Mouse (Mus musculus) kidney, embryonic 16.5 days (tissue): ENCODE measurements around the gene Rac3. TPM values are rescaled to one million over a fixed set of nuclear protein-coding genes. Genes with fewer than 3 reads are reported as not detected.
"Not testable (repeated sequence)": the region's sequence is repeated elsewhere in the genome, so short reads cannot be mapped to it uniquely, and the experiment has no call there.

ENCODE experiments used
- ATAC-seq: fragments of 200-750 bp; cut with Nextera tagmentation; 2 replicates; pipeline ENCODE4 v1.8.0; 2017; ENCODE audit warnings: moderate TSS enrichment; ENCODE audit not compliant: low FRiP score, low TSS enrichment
- H3K27ac ChIP-seq: fragments of 300-500 bp; sonication (generic); 2 replicates; pipeline ENCODE4 v1.5.1; 2014; ENCODE audit warnings: low read length
- H3K27me3 ChIP-seq: fragments of 300-500 bp; sonication (generic); 2 replicates; pipeline ENCODE4 v1.6.1; 2014; ENCODE audit warnings: low read length, control low read depth, mixed read lengths; ENCODE audit not compliant: insufficient read depth
- H3K36me3 ChIP-seq: fragments of 300-500 bp; sonication (generic); 2 replicates; pipeline ENCODE4 v1.6.1; 2014; ENCODE audit warnings: low read length, control low read depth, mixed read lengths; ENCODE audit not compliant: insufficient read depth
- H3K4me1 ChIP-seq: fragments of 300-500 bp; sonication (generic); 2 replicates; pipeline ENCODE4 v1.6.1; 2014; ENCODE audit warnings: low read length, control low read depth, mixed read lengths; ENCODE audit not compliant: insufficient read depth
- H3K4me2 ChIP-seq: fragments of 300-500 bp; sonication (generic); replicated peaks from 2 replicates; pipeline ENCODE4 v1.6.1; 2014; ENCODE audit warnings: low read depth, low read length
- H3K4me3 ChIP-seq: fragments of 300-500 bp; sonication (generic); 2 replicates; pipeline ENCODE4 v1.5.1; 2014; ENCODE audit warnings: mild to moderate bottlenecking, low read length
- H3K9ac ChIP-seq: fragments of 300-500 bp; sonication (generic); replicated peaks from 2 replicates; pipeline ENCODE4 v1.6.1; 2014; ENCODE audit warnings: low read length
- H3K9me3 ChIP-seq: fragments of 300-500 bp; sonication (generic); 2 replicates; pipeline ENCODE4 v1.6.1; 2016; ENCODE audit warnings: low read length, control low read depth
- WGBS: fragments of 180-500 bp; shearing (Covaris S2); extraction: QIAGEN DNeasy Blood & Tissue Kit; methylation state at CpG from one replicate; pipeline ENCODE4 v1.1.7; 2014; 5-methylcytosine and 5-hydroxymethylcytosine counted together
- polyA plus RNA-seq: library from polyadenylated mRNA; unstranded; fragments of >200 nt; fragmentation: Nextera tagmentation; extraction: Ambion mirVana; gene quantifications from 2 replicates; pipeline ENCODE4 v1.2.1, GENCODE M21; 2015

The Rac3 gene
- polyA plus RNA-seq, 1 experiment from 2014 or later: 38.7 TPM

DNA sequence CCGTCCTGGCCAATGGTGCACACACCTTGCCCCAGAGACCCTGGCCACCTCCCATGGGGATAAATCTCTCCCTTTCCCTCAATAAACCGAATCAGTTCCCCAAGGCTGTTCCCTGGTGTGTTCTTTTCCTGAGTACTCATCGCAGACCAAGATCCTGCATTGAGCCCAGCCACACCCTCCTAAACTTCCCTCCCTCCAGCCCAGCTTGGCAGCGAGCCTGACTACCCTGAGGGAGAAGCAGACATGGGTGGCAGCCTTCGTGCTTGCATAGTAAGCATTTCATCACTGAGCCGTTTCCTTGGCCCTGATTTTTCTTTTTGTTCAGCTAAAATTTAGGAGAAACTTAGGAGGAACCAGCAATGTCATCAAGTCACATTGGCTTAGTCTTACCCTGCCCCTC is 12.3 kb downstream of the Rac3 start:
- Histone ChIP-seq H3K27me3 (no peaks in the 10 kb centered on the region), H3K9me3 (no peaks in the 10 kb centered on the region), H3K4me1 (0 out of 2 replicates have a peak, but pooled peaks cover 4% of the 10 kb centered on the region), H3K9ac (no peak overlapping the region), H3K36me3 (no peaks in the 10 kb centered on the region), H3K4me2 (no peak overlapping the region), H3K4me3 (no peak overlapping the region), H3K27ac (no peak overlapping the region)
- WGBS: 48% methylated on average over 6 of the region's 6 CpGs
- no peak for ATAC-seq

DNA sequence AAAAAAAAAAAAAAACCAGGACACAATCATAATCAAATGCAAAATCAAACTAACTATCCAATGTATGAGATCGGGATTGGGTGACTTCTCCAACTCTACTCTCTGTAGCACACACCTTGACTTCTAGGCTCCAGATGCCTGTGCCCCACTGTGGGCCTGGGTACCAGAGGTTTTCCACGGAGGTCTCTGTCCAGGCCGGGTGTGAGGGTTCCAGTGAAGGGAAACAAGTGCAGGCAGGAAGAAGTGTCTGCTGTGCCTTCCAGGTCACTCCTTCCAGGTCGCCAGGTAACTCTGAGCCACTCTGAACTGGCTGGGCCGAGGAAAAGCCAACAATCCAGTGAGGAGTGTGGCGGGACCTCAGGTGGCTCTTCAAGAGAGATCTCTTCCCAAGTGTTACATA is 15.2 kb downstream of the Rac3 start:
- 83% methylated on average over 6 of the region's 6 CpGs for WGBS
- no peak overlapping the region for H3K27ac ChIP-seq
- H3K9ac ChIP-seq: no peak overlapping the region
- no peaks in the 10 kb centered on the region for H3K36me3 ChIP-seq
- H3K9me3 ChIP-seq: no peaks in the 10 kb centered on the region
- H3K4me1 ChIP-seq: no peaks in the 10 kb centered on the region
- no peaks in the 10 kb centered on the region for H3K27me3 ChIP-seq
- H3K4me2 ChIP-seq: no peak overlapping the region
- no peak overlapping the region for H3K4me3 ChIP-seq
- ATAC-seq: no peak

DNA sequence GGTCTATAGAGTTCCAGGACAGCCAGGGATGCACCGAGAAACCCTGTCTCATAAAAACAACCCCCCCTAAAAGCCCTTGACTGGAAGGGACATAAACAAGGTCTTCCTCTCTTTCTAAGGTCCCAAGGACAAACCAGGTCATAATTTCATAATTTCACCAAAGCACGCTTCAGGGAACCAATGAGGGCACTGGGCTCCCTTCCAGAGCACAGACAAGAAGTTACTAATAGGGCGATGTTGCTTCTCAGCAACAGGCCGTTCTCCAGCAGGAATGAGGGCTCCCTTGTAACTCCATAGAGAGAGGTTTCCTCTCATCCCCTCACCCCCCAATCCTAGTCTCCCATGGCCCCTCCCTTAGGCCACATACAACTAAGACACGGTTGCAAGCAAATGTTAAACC is 19.7 kb downstream of the Rac3 start:
- H3K4me3 ChIP-seq: no peak overlapping the region
- H3K9me3 ChIP-seq: no peaks in the 10 kb centered on the region
- H3K27ac ChIP-seq: no peak overlapping the region
- no peaks in the 10 kb centered on the region for H3K27me3 ChIP-seq
- 93% methylated on average over 5 of the region's 5 CpGs for WGBS
- H3K4me1 ChIP-seq: no peaks in the 10 kb centered on the region
- H3K9ac ChIP-seq: no peak overlapping the region
- ATAC-seq: no peak
- no peaks in the 10 kb centered on the region for H3K36me3 ChIP-seq
- no peak overlapping the region for H3K4me2 ChIP-seq

DNA sequence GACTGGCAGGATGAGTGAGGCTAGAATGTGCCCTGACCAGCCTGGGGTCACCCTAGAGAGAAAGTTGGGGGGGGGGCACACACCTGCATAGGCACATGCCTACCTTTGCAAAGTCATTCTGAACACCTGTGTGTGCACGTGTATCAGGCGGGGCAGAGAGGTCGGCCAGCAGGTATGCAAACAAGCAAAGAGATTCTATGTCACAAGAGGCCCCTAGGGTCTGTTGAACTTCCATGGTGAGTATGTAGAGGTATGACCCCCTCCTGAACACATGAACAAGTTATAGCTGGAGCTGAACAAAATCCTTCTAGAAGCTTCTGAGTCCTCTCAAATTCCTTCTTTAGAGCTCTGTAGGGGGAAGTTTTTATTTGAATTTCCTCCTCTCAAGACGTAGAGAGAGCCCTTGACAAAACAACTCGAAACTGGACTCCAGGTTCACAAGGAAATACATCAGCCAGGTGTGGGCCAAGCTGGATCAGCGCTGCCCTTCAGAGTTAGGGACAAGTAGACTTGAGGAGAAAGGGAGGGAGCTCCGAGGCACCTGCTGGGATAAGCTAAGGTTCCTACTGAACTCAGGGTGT is 22.9 kb downstream of the Rac3 start:
- Histone ChIP-seq H3K4me2 (no peak overlapping the region), H3K27ac (no peak overlapping the region), H3K9ac (no peak overlapping the region), H3K27me3 (no peaks in the 10 kb centered on the region), H3K4me3 (no peak overlapping the region), H3K9me3 (no peaks in the 10 kb centered on the region), H3K36me3 (no peaks in the 10 kb centered on the region), H3K4me1 (no peaks in the 10 kb centered on the region)
- ATAC-seq: no peak
- WGBS: 71% methylated on average over 7 of the region's 7 CpGs

DNA sequence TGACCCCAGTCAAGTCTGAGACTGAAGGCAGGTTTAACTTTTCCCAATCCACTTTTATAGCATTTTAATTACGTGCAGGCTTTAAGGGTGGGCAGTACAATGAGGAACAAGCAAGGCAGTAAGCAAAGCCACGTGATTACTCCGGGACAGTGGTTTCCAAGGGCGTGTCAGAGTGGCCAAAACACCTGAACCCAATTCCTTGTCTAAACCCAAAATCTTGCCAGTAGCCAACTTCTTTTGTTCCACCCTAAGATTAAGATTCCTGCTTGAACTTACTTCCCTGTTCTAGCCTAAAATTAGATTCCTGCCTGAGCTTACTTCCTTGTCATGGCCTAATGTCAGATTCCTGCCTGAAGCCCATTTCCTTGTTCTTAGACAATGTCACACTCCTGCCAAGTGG is 26.7 kb downstream of the Rac3 start:
- Histone ChIP-seq H3K27ac (peak overlapping the region; percentile 13; the same call in 1 of the 2 replicates), H3K4me3 (no peak overlapping the region), H3K4me1 (no peaks in the 10 kb centered on the region), H3K27me3 (no peaks in the 10 kb centered on the region), H3K36me3 (no peaks in the 10 kb centered on the region), H3K4me2 (no peak overlapping the region), H3K9ac (no peak overlapping the region), H3K9me3 (no peaks in the 10 kb centered on the region)
- no peak for ATAC-seq
- 62% methylated on average over 4 of the region's 4 CpGs for WGBS

DNA sequence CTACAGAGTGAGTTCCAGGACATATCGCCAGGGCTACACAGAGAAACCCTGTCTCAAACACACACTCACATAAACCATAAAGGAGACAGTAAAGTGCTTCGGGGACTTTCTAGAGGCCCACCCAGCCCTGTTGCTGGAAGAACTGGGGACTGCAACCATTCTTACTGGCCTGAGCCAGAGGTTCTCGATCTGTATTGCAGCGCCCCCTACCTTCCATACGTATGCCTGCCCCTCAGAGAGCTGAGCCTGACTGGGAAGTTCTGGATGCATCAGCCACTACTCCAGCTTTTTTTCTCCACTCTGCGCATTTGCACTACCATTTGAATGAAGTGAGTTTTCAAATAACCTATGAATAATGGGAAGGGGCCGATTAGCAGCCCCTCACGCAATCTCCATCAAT is 28.2 kb downstream of the Rac3 start:
- H3K27ac ChIP-seq: no peak overlapping the region
- no peak overlapping the region for H3K4me3 ChIP-seq
- no peak overlapping the region for H3K4me2 ChIP-seq
- no peaks in the 10 kb centered on the region for H3K36me3 ChIP-seq
- H3K27me3 ChIP-seq: no peaks in the 10 kb centered on the region
- H3K4me1 ChIP-seq: no peaks in the 10 kb centered on the region
- WGBS: 58% methylated on average over 8 of the region's 8 CpGs
- ATAC-seq: no peak
- no peaks in the 10 kb centered on the region for H3K9me3 ChIP-seq
- no peak overlapping the region for H3K9ac ChIP-seq

DNA sequence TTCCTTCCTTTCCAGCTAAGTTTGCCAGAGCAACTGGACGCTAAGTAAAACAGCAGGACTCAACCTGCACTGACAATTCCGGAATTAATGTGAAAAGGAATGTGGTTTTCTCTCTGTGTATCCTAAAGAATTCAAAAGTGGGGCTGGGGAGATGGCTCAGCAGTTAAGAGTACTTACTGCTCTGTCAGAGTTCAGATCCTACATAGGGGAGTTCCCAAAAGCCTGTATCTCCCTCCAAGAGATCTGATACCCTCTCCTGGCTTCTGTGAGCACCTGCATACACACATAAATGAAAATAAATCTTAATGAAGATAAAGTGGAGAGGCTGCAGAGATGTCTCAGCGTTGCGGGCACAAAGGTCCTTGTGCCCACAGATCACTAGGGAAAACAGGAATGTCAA is 30.3 kb downstream of the Rac3 start:
- no peaks in the 10 kb centered on the region for H3K4me1 ChIP-seq
- no peaks in the 10 kb centered on the region for H3K36me3 ChIP-seq
- no peak overlapping the region for H3K27ac ChIP-seq
- ATAC-seq: no peak
- H3K4me2 ChIP-seq: no peak overlapping the region
- no peaks in the 10 kb centered on the region for H3K27me3 ChIP-seq
- 49% methylated on average over 4 of the region's 4 CpGs for WGBS
- H3K4me3 ChIP-seq: no peak overlapping the region
- H3K9me3 ChIP-seq: no peaks in the 10 kb centered on the region
- H3K9ac ChIP-seq: no peak overlapping the region

DNA sequence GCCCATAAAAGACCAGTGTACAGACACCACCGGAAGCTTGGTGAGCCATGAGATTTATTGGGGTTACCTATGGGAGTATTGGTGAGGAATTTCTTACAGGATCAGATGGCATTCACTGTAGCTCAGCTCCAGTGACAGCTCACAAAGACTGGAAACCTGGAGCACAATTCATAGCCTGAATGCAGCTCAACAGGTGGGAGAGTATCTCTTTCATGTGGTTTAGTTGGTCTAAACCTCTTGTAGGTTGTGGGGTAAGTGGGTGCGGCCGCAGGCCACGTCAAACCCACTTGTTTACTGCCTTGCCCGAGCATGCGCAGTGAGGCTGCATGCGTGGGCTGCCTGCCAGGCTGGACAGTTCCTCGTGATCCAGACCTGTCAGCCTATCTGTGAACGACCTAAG is 39.0 kb downstream of the Rac3 start:
- WGBS: 46% methylated on average over 9 of the region's 9 CpGs

DNA sequence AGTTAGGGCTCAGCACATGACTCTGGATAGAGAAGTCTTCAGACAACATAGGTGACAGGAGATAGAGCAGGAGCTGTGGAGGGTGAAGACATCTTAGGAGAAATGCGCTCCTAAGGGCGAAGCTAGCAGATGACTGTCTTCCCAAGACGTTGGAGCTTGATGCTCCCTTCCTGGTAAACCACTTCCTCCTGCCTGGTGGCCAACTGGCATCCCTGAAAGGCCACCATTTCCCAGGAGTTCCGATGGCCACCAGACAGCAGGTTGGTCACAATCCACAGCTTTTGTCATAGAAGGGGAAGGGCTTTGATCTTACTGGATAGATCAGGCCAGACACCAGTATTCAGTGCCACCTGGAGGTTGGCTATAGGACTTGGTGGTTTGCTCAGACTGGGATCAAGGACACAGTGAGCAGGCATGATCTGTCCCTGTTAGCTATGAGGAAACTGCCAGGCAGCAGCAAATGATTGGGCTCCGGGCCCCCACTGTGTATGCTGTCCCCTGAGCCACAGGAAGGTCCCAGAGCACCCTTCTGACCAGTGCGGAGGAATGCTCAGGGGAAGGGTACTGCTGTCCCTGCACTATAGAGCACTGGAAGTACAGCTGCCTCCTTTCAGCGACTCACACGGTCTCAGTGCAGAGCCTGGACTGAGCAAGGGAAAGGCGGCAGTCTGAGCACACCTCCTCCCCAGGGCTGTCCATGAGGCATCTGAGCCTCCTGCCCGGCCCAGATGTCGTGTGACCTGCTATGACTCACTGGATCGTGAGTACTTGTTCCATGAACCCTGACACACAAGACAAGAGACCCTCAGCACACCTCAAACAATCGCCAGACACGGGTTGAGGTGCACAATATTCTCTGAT is 40.8 kb downstream of the Rac3 start:
- H3K27me3 ChIP-seq: peaks cover 10% of the 10 kb centered on the region
- H3K27ac ChIP-seq: no peak overlapping the region
- peaks cover 22% of the 10 kb centered on the region for H3K9me3 ChIP-seq
- no peak overlapping the region for H3K9ac ChIP-seq
- ATAC-seq: no peak
- H3K4me2 ChIP-seq: no peak overlapping the region
- H3K36me3 ChIP-seq: no peaks in the 10 kb centered on the region
- H3K4me1 ChIP-seq: no peaks in the 10 kb centered on the region
- no peak overlapping the region for H3K4me3 ChIP-seq
- WGBS: 61% methylated on average over 14 of the region's 14 CpGs

More for the DNA sequence above, 39.0 kb downstream of the Rac3 start:
- no peak overlapping the region for H3K4me3 ChIP-seq
- no peaks in the 10 kb centered on the region for H3K36me3 ChIP-seq
- H3K27ac ChIP-seq: no peak overlapping the region
- no peak overlapping the region for H3K9ac ChIP-seq
- H3K4me2 ChIP-seq: no peak overlapping the region
- peaks cover 8% of the 10 kb centered on the region for H3K27me3 ChIP-seq
- no peaks in the 10 kb centered on the region for H3K4me1 ChIP-seq
- no peak for ATAC-seq
- peaks cover 25% of the 10 kb centered on the region for H3K9me3 ChIP-seq

DNA sequence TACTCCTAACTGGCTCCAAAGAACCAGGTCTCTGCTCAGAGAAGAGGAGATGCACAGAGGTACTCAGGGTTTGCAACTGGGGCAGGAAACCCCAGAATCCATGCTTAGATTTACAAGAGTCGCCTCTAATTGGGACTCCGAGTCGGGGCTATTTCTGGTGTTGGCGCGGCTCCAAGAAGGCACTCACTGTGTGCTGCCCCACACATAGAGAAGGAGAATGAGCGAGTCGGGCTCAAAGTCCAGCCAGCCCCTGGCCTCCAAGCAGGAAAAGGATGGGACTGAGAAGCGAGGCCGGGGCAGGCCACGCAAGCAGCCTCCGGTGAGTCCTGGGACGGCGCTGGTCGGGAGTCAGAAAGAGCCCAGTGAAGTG is 41.4 kb downstream of the Rac3 start, which contains the start of gene Hmga1b:
TSS of gene Hmga1b (plus strand) at position 123 of the 370 bp plus-strand sequence.
- not testable (repeated sequence) for H3K4me1 ChIP-seq, H3K27ac ChIP-seq, H3K9ac ChIP-seq, H3K4me3 ChIP-seq, H3K27me3 ChIP-seq, H3K36me3 ChIP-seq
- WGBS: 13% methylated on average over 14 of the region's 14 CpGs
- peak; percentile 55; the same call in 1 of the 2 replicates for ATAC-seq
- Histone ChIP-seq H3K4me2 (peak within 1 kb of the TSS; percentile 27; the same call in 1 of the 2 replicates), H3K9me3 (peaks cover 20% of the 10 kb centered on the region)
